Mouse (Mus musculus): Measurements from ENCODE around the gene Ppp1r12a. TPM values are rescaled to one million over a fixed set of nuclear protein-coding genes. Genes with fewer than 3 reads are reported as not detected.

The Ppp1r12a gene
- polyA plus RNA-seq, 1 experiment from 2014 or later: 71.1 TPM

DNA sequence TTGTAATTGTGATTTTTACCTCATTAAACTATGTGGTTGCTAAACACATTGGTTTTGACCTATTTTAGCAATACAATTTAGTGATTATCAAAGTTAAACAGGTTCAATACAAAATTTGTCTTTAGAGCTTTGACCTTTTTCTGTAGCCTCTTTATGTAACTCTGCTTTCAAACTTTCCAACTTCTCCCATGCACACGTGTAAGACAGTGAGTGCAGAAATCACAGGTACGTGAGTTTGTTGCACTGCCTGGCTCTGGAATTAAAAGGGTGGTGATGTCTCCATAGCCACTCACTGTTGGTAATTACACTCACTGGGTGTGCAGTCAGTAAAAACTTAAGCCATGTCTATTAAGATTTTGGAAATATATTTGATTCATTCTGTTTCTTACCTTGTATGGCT is 30.3 kb downstream of the Ppp1r12a start:
- no peak for TF ChIP-seq EP300 (optimal IDR thresholded peaks at IDR 0.05)
- no peak for TF ChIP-seq CTCF (IDR thresholded peaks at IDR 0.05; ENCODE audit: low read depth)
- WGBS: 38% methylated on average over 2 of the region's 2 CpGs
- DNase-seq (ENCODE audit: low spot score) (no peak), ATAC-seq (ENCODE audit: low FRiP score, low TSS enrichment) (no peak)
- H3K27ac ChIP-seq (replicated peaks): no peak overlapping the region
- no peak overlapping the region for H3K9ac ChIP-seq (ENCODE audit: low read length)
- H3K9me3 ChIP-seq (ENCODE audit: control insufficient read depth, low read length): no peaks in the 10 kb centered on the region
- H3K4me2 ChIP-seq (replicated peaks; ENCODE audit: low read depth): no peak overlapping the region
- H3K4me3 ChIP-seq (ENCODE audit: low read depth, low read length): no peak overlapping the region
- no peaks in the 10 kb centered on the region for H3K4me1 ChIP-seq (replicated peaks; ENCODE audit: control insufficient read depth, insufficient read depth)
- H3K27me3 ChIP-seq (ENCODE audit: control insufficient read depth, insufficient read depth, low read length): no peaks in the 10 kb centered on the region
- peaks cover 2% of the 10 kb centered on the region; the same call in 1 of the 2 replicates for H3K36me3 ChIP-seq (ENCODE audit: control insufficient read depth, insufficient read depth, low read length)

DNA sequence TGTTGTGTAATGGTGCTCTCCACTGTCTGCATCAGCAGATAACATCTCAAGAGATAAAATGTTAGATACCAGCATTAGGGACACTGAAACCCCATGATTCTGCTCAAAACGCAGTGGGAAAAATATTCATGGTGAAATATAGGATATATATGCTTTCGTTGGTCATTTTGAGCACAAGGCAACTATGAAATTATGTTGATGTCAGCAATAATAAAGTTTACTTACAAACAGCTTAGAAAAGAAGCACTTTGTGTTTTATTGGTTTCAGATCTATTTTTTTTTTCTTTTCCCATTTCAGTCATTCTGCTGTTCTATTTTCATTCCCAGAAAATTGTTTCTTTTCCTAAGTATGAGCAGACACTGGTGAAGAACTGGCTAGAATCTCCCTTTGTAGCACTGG is 34.1 kb downstream of the Ppp1r12a start:
- no peak overlapping the region for H3K9ac ChIP-seq (ENCODE audit: low read length)
- H3K27ac ChIP-seq (replicated peaks): no peak overlapping the region
- H3K4me3 ChIP-seq (ENCODE audit: low read depth, low read length): no peak overlapping the region
- H3K9me3 ChIP-seq (ENCODE audit: control insufficient read depth, low read length): no peaks in the 10 kb centered on the region
- H3K4me1 ChIP-seq (replicated peaks; ENCODE audit: control insufficient read depth, insufficient read depth): no peaks in the 10 kb centered on the region
- no peak for DNase-seq (ENCODE audit: low spot score)
- no peak overlapping the region for H3K4me2 ChIP-seq (replicated peaks; ENCODE audit: low read depth)
- peaks cover 2% of the 10 kb centered on the region; the same call in 1 of the 2 replicates for H3K36me3 ChIP-seq (ENCODE audit: control insufficient read depth, insufficient read depth, low read length)
- no peak for ATAC-seq (ENCODE audit: low FRiP score, low TSS enrichment)
- H3K27me3 ChIP-seq (ENCODE audit: control insufficient read depth, insufficient read depth, low read length): no peaks in the 10 kb centered on the region
- TF ChIP-seq EP300 (optimal IDR thresholded peaks at IDR 0.05) (no peak), CTCF (IDR thresholded peaks at IDR 0.05; ENCODE audit: low read depth) (no peak)
- 87% methylated on average over 2 of the region's 2 CpGs for WGBS

GRCm38 (mm10) chr10:108197498-108197897 is 35.5 kb downstream of the Ppp1r12a start:
- Histone ChIP-seq H3K4me1 (replicated peaks; ENCODE audit: control insufficient read depth, insufficient read depth) (no peaks in the 10 kb centered on the region), H3K4me2 (replicated peaks; ENCODE audit: low read depth) (no peak overlapping the region), H3K4me3 (ENCODE audit: low read depth, low read length) (no peak overlapping the region), H3K27ac (replicated peaks) (no peak overlapping the region), H3K27me3 (ENCODE audit: control insufficient read depth, insufficient read depth, low read length) (no peaks in the 10 kb centered on the region), H3K36me3 (ENCODE audit: control insufficient read depth, insufficient read depth, low read length) (peaks cover 2% of the 10 kb centered on the region; the same call in 1 of the 2 replicates), H3K9ac (ENCODE audit: low read length) (no peak overlapping the region), H3K9me3 (ENCODE audit: control insufficient read depth, low read length) (no peaks in the 10 kb centered on the region)
- no peak for TF ChIP-seq CTCF (IDR thresholded peaks at IDR 0.05; ENCODE audit: low read depth)
- no peak for TF ChIP-seq EP300 (optimal IDR thresholded peaks at IDR 0.05)
- ATAC-seq (ENCODE audit: low FRiP score, low TSS enrichment) (no peak), DNase-seq (ENCODE audit: low spot score) (no peak)
- WGBS: 93% methylated on average over 1 of the region's 1 CpGs

DNA sequence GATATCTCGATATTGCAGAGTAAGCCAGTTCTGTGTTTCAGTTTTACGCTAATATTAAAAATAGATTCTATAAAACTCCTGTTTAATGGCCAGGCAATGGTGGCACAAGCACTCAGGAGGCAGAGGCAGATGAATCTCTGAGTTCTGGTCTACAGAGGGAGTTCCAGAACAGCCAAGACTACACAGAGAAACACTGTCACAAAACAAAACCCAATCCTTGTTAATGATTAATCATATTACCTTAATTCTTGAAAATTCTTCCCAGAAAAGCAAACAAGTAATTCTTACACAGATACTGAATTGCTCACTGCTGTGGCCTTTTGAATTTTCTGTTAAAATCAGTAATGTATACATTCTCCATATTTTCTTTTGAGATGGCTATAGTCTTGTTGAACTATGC is 37.0 kb downstream of the Ppp1r12a start:
- DNase-seq (ENCODE audit: low spot score) (no peak), ATAC-seq (ENCODE audit: low FRiP score, low TSS enrichment) (no peak)
- Histone ChIP-seq H3K9ac (ENCODE audit: low read length) (no peak overlapping the region), H3K9me3 (ENCODE audit: control insufficient read depth, low read length) (no peaks in the 10 kb centered on the region), H3K4me2 (replicated peaks; ENCODE audit: low read depth) (no peak overlapping the region), H3K36me3 (ENCODE audit: control insufficient read depth, insufficient read depth, low read length) (peaks cover 2% of the 10 kb centered on the region; the same call in 1 of the 2 replicates), H3K27ac (replicated peaks) (no peak overlapping the region), H3K4me3 (ENCODE audit: low read depth, low read length) (no peak overlapping the region), H3K4me1 (replicated peaks; ENCODE audit: control insufficient read depth, insufficient read depth) (no peaks in the 10 kb centered on the region), H3K27me3 (ENCODE audit: control insufficient read depth, insufficient read depth, low read length) (no peaks in the 10 kb centered on the region)
- WGBS: 80% methylated on average over 2 of the region's 2 CpGs
- TF ChIP-seq EP300 (optimal IDR thresholded peaks at IDR 0.05) (no peak), CTCF (IDR thresholded peaks at IDR 0.05; ENCODE audit: low read depth) (no peak)

- 88% methylated on average over 4 of the region's 4 CpGs for WGBS
- DNase-seq (ENCODE audit: low spot score) (no peak), ATAC-seq (ENCODE audit: low FRiP score, low TSS enrichment) (no peak)
- no peak overlapping the region for H3K4me3 ChIP-seq (ENCODE audit: low read depth, low read length)
- H3K9ac ChIP-seq (ENCODE audit: low read length): no peak overlapping the region
- no peak overlapping the region for H3K4me2 ChIP-seq (replicated peaks; ENCODE audit: low read depth)
- H3K4me1 ChIP-seq (replicated peaks; ENCODE audit: control insufficient read depth, insufficient read depth): no peaks in the 10 kb centered on the region
- no peaks in the 10 kb centered on the region for H3K36me3 ChIP-seq (ENCODE audit: control insufficient read depth, insufficient read depth, low read length)
- no peak overlapping the region for H3K27ac ChIP-seq (replicated peaks)
- TF ChIP-seq EP300 (optimal IDR thresholded peaks at IDR 0.05) (no peak), CTCF (IDR thresholded peaks at IDR 0.05; ENCODE audit: low read depth) (no peak)
- H3K27me3 ChIP-seq (ENCODE audit: control insufficient read depth, insufficient read depth, low read length): no peaks in the 10 kb centered on the region
- H3K9me3 ChIP-seq (ENCODE audit: control insufficient read depth, low read length): no peaks in the 10 kb centered on the region
Observed at GRCm38 (mm10) chr10:108202126-108202525, 40.1 kb downstream of the Ppp1r12a start.

- H3K4me2 ChIP-seq (replicated peaks; ENCODE audit: low read depth): no peak overlapping the region
- TF ChIP-seq CTCF (IDR thresholded peaks at IDR 0.05; ENCODE audit: low read depth) (no peak), EP300 (optimal IDR thresholded peaks at IDR 0.05) (no peak)
- H3K9ac ChIP-seq (ENCODE audit: low read length): no peak overlapping the region
- no peaks in the 10 kb centered on the region for H3K4me1 ChIP-seq (replicated peaks; ENCODE audit: control insufficient read depth, insufficient read depth)
- no peak for DNase-seq (ENCODE audit: low spot score)
- no peak for ATAC-seq (ENCODE audit: low FRiP score, low TSS enrichment)
- H3K9me3 ChIP-seq (ENCODE audit: control insufficient read depth, low read length): no peaks in the 10 kb centered on the region
- no peak overlapping the region for H3K4me3 ChIP-seq (ENCODE audit: low read depth, low read length)
- no peak overlapping the region for H3K27ac ChIP-seq (replicated peaks)
- no peaks in the 10 kb centered on the region for H3K27me3 ChIP-seq (ENCODE audit: control insufficient read depth, insufficient read depth, low read length)
- H3K36me3 ChIP-seq (ENCODE audit: control insufficient read depth, insufficient read depth, low read length): no peaks in the 10 kb centered on the region
Observed at GRCm38 (mm10) chr10:108203440-108203839, 41.4 kb downstream of the Ppp1r12a start.
